Mouse (Mus musculus) gastrocnemius, postnatal 4 days (tissue): ENCODE measurements at regions not wholly inside any gene's neighbourhood (a gene's known extent, or its start where the extent isn't known, plus 50 kb on each side); places are given as distances from the start of the nearest gene placed in this dataset.

ENCODE experiments used
- DNase-seq, 2 experiments: peaks; one replicate each; pipeline ENCODE4 v3.0.0; 2021 to 2022; ENCODE audit warnings: low spot score in 2 of 2, mixed read lengths in 2 of 2

DNA sequence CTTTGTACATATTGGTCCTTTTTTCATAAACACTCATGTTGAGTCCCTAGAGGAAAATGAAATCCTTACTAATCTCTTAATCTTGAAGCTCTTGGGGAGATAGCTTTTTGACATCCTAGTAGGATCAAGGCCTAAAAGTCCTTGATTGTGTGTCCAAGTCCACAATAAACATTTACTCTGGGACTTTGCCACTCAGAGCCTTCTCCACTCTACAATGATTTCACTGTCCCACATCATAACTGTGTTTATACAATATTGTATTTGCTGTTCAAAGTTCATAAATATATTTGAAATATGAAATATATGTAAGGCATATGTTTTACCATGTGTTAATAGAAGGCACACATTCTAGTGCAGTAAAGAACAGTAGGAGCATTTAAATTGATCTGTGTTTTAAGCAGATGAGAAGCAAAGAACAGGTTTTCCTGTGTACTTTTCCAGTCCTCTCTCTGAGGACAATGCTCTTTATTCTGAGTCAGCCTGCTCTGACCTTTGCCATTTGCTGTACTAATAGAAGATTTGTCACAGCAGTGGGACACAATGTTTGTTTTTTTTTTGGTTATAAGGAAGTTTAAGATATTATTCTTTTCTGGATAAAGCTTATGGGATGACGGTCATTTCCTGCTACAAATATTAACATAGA lies 130.7 kb upstream of the Gprin3 start:
- no peak for DNase-seq

DNA sequence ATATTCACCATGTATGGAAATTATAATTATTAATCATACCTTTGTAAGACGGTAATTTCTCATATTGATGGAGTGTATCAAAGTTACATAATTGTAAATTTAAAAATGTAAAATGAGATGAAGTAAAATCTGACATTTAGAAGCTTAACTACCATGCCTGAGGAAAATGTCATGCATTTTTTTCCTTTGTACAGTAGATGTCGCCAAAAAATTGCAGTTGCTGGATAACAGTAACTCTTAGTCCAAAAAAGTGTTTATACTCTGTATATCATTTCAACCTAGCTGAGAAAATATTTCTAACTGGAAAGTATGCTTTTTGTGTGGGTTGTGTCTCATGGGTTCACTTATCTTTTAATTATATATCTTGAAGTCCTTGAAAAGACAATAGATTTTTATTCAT lies 110.9 kb upstream of the Gprin3 start:
- no peak for DNase-seq

- DNase-seq = no peak
Measured at GRCm38 (mm10) chr6:59524940-59525265, 98.8 kb upstream of the Gprin3 start.

- no peak for DNase-seq
Measured at GRCm38 (mm10) chr6:59524095-59524939, 98.2 kb upstream of the Gprin3 start.

DNA sequence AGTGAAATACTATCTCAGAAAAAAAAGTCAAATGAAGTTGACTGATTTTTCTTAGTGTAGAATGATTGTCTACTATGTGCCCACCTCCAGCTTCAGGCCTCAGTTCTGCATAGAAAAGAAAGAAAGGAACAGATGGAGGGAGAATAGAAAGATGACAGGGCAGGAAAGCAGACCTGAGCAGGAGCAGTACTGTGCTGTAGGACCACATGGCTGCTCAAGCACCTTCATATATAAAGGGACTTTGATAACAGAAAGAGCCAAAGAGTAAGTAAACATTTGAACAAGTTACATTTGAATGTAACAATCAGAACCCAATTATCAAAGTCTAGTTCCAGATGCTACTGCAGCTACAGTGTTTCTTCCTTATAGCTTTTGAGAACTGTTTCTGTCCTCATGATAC lies 96.9 kb upstream of the Gprin3 start:
- DNase-seq = no peak

GRCm38 (mm10) chr6:59500818-59501217 lies 74.7 kb upstream of the Gprin3 start:
- DNase-seq = no peak

DNA sequence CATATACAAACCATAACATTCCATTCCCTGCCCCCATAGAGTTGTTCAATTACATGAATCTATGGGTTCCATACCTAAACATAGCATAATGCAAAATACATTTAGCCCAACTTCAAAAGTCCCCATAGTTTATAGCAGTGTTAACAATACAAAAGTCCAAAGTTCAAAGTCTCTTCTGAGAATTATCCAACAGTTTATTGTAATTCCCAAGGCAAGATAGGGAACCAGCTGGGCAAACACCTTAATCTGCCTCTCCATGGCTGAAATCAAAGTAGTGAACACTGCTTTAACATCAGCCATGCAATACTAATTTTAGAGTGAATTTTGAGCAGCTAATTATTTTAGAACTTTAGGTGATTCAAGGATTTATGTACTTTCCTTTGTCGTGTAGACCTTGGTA lies 72.7 kb upstream of the Gprin3 start:
- no peak for DNase-seq

DNA sequence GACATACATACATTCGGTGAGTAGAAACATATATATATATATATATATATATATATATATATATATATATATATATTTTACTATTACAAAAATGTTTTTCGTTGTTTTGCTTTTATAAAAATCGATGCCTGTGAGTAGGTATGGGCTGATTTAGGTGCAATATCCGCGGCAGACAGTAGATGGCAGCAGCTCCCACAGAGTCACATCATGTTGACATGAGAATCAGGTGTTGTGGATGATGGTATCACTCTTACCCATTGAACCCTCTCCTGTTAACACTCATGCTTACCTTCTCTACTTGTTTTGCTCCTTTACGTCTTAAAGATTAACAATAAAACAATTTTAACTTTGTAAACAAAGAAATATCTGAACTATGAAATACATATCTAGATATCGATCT lies 72.0 kb upstream of the Gprin3 start:
- peak in 1 of 2 experiments; percentile 14 for DNase-seq

DNA sequence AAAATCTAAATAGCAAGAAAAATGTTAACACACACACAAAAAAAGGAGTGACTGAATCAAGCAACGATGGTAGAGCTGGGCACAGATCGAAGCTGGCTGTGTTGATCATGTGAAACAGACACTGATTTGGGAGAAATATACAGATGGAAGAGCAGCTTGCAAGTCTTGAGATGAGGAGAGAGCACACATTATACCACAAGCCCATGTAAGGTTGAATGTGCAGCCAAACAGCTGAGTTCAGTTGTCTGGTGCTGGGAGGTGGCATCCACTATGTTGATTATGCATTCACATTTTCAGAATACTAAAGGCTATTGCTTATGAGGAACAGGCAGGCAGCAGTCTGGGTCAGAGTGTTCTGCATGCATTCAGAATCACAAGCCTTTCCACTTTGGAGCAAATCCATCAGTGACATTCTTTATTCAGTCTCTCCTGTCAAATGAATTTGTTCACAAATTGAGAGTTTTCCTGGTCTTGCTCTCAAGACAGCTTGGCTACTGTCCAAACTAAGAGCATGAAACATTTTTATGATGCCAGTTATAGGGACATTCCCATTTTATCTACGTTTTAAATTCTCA lies 63.0 kb upstream of the Gprin3 start:
- DNase-seq = no peak

- DNase-seq = no peak
Measured at GRCm38 (mm10) chr6:59488386-59488785, 62.3 kb upstream of the Gprin3 start.

- no peak for DNase-seq
Measured at GRCm38 (mm10) chr6:59484004-59484403, 57.9 kb upstream of the Gprin3 start.

GRCm38 (mm10) chr6:59483587-59483986 lies 57.5 kb upstream of the Gprin3 start:
- DNase-seq = peak in 1 of 2 experiments; percentile 18
